Mouse (Mus musculus) embryonic facial prominence, embryonic 11.5 days (tissue): ENCODE measurements at regions not wholly inside any gene's neighbourhood (a gene's known extent, or its start where the extent isn't known, plus 50 kb on each side); places are given as distances from the start of the nearest gene placed in this dataset.

Experiments
- ATAC-seq: fragments of 200-750 bp; cut with Nextera tagmentation; replicated peaks from 2 replicates; pipeline ENCODE4 v1.8.0; 2017; ENCODE audit warnings: low read depth; ENCODE audit not compliant: insufficient number of reproducible peaks, low FRiP score, low TSS enrichment
- DNase-seq: peaks from one replicate; pipeline ENCODE4 v3.0.0-alpha.2; 2015; ENCODE audit warnings: low spot score
- H3K27ac ChIP-seq: fragments of 300-500 bp; sonication (generic); replicated peaks from 2 replicates; pipeline ENCODE4 v1.5.1; 2014; ENCODE audit warnings: mild to moderate bottlenecking, low read depth, low read length, control low read depth
- H3K27me3 ChIP-seq: fragments of 300-500 bp; sonication (generic); 2 replicates; pipeline ENCODE4 v1.6.1; 2014; ENCODE audit warnings: mild to moderate bottlenecking, low read length, moderate library complexity, mixed read lengths; ENCODE audit not compliant: control insufficient read depth, insufficient read depth
- H3K36me3 ChIP-seq: fragments of 300-500 bp; sonication (generic); replicated peaks from 2 replicates; pipeline ENCODE4 v1.6.1; 2014; ENCODE audit warnings: low read depth, mild to moderate bottlenecking, low read length, moderate library complexity, mixed read lengths; ENCODE audit not compliant: control insufficient read depth, insufficient read depth
- H3K4me1 ChIP-seq: fragments of 300-500 bp; sonication (generic); 2 replicates; pipeline ENCODE4 v1.6.1; 2014; ENCODE audit warnings: low read length, mixed read lengths; ENCODE audit not compliant: control insufficient read depth, insufficient read depth
- H3K4me2 ChIP-seq: fragments of 300-500 bp; sonication (generic); 2 replicates; pipeline ENCODE4 v1.6.1; 2014; ENCODE audit warnings: low read depth, mild to moderate bottlenecking, control low read depth, low read length, moderate library complexity
- H3K4me3 ChIP-seq: fragments of 300-500 bp; sonication (generic); 2 replicates; pipeline ENCODE4 v1.5.1; 2014; ENCODE audit warnings: low read depth, low read length, control low read depth
- H3K9ac ChIP-seq: fragments of 300-500 bp; sonication (generic); replicated peaks from 2 replicates; pipeline ENCODE4 v1.6.1; 2014; ENCODE audit warnings: mild to moderate bottlenecking, control low read depth, low read length
- H3K9me3 ChIP-seq: fragments of 300-500 bp; sonication (generic); replicated peaks from 2 replicates; pipeline ENCODE4 v1.6.1; 2016; ENCODE audit warnings: mild to moderate bottlenecking, low read length, inconsistent platforms, mixed read lengths; ENCODE audit not compliant: control insufficient read depth
- WGBS: fragments of 180-500 bp; shearing (Covaris S2); extraction: QIAGEN DNeasy Blood & Tissue Kit; methylation state at CpG from one replicate; pipeline ENCODE4 v1.1.7; 2014; 5-methylcytosine and 5-hydroxymethylcytosine counted together

DNA sequence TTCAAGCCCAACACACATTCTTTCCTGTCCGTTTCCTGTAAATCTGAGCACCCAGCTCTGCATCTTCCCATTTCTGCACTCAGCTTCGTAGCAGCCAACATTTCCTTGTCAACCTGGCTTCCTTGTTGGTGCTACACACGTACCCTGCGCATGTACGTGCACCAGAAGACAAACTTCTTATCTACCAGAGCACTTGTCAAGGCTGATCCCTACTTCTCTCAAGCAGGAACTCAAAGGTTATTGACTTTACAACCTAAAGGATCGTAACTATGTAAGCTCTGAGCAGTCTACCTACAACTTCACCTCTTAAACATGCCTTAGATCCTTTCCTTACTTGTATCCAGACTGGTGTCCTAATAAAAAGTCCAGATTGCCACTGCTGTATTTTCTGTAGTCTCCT is 445.4 kb downstream of the Adgrl2 start:
- Histone ChIP-seq H3K9me3 (no peaks in the 10 kb centered on the region), H3K27me3 (no peaks in the 10 kb centered on the region), H3K27ac (no peak overlapping the region), H3K4me2 (no peak overlapping the region), H3K4me1 (no peaks in the 10 kb centered on the region), H3K36me3 (no peaks in the 10 kb centered on the region), H3K4me3 (no peak overlapping the region), H3K9ac (no peak overlapping the region)
- WGBS: 88% methylated on average over 6 of the region's 6 CpGs
- no peak for ATAC-seq
- DNase-seq: no peak

DNA sequence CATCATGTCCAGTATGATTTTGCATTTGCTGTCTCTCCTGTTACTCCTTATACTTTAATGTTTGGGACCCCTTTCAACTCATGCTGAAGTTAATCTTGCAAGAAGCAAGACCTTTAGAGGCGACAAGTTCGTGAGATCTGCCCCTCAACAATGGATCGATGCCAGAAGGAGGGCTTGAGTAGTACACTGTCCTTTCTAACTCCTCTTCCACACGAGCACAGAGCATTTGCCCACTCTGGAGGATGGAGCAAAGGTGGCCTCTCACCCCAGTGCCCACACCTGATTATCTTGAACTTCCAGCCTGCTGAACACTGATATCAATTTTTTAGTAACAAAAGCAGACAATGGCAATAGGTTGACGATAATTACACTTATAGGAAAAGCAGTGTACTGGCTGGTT is 448.1 kb downstream of the Adgrl2 start:
- Histone ChIP-seq H3K27me3 (no peaks in the 10 kb centered on the region), H3K9ac (no peak overlapping the region), H3K27ac (no peak overlapping the region), H3K9me3 (no peaks in the 10 kb centered on the region), H3K4me1 (no peaks in the 10 kb centered on the region), H3K4me2 (no peak overlapping the region), H3K36me3 (no peaks in the 10 kb centered on the region), H3K4me3 (no peak overlapping the region)
- no peak for ATAC-seq
- DNase-seq: no peak
- 91% methylated on average over 5 of the region's 5 CpGs for WGBS

DNA sequence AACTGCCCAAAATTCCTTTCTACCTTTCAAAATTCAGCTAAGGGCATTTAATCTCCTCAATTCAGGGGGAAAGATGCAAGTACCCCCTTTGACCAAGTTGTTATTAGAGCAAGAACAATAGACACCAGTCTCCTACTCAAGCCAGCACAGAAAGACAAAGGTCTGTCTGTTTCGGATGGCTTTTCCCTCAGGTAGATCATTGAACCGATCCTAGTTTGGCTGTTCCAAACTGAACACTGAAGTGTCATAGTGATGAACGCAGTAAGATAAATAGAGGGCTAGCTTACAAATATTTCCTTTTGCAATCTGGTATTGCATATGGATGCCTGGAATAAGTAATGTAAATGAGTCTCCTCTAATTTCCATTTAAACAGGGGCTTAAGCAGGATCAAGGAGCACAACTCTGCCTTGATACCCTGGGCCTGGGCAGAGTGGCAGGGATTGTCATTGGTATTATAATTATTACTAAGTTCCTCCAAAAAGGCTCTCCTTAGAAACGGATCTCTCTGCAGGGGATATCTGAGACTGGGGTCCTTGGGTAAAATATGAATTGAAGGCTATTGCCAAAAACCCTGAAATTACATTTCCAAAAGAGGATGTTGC is 452.6 kb downstream of the Adgrl2 start:
- H3K4me3 ChIP-seq: no peak overlapping the region
- H3K4me1 ChIP-seq: no peaks in the 10 kb centered on the region
- H3K36me3 ChIP-seq: no peaks in the 10 kb centered on the region
- 37% methylated on average over 4 of the region's 4 CpGs for WGBS
- H3K9me3 ChIP-seq: no peaks in the 10 kb centered on the region
- H3K4me2 ChIP-seq: no peak overlapping the region
- ATAC-seq (no peak), DNase-seq (no peak)
- H3K9ac ChIP-seq: no peak overlapping the region
- H3K27me3 ChIP-seq: no peaks in the 10 kb centered on the region
- no peak overlapping the region for H3K27ac ChIP-seq

DNA sequence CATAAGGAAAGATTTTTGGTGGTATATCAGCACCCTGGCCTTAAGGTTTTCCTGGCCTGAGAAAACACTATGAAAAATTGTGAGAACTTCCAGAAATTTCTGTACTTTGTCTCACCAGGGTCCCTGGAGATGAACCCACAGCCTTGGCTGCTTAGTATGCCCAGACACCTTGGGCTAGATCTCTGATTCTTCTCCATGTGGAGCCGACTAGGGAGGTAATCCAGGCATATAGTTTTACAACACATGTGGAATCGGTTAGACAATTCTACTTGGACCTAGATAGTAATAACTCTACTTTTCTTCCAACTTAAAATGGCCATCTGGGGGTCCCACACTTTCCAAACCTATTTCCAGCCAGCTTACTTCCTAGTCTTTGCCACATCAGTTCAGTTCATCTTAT is 460.5 kb downstream of the Adgrl2 start:
- no peak overlapping the region for H3K27ac ChIP-seq
- H3K4me3 ChIP-seq: no peak overlapping the region
- 72% methylated on average over 2 of the region's 2 CpGs for WGBS
- no peaks in the 10 kb centered on the region for H3K36me3 ChIP-seq
- ATAC-seq (no peak), DNase-seq (no peak)
- H3K4me2 ChIP-seq: no peak overlapping the region
- H3K4me1 ChIP-seq: no peaks in the 10 kb centered on the region
- H3K9me3 ChIP-seq: no peaks in the 10 kb centered on the region
- H3K9ac ChIP-seq: no peak overlapping the region
- no peaks in the 10 kb centered on the region for H3K27me3 ChIP-seq

DNA sequence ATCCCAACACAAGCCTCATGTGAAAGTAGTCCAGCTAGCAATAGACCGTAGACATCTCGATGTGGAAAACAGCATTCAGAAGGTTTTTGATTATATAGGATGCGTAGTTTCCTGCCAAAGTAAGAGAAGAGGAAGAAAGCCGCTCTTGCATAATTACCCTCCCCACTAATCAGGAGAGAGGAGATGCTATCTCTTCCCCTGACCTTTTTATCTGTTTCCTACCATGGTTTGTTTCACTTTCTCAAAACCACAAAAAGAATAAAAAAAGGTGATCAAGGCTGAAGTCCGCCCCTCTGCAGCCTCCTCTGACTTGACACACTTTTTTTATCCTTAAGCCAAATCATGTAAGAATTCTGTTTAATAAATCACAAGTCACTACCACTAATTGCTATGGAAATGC is 480.0 kb downstream of the Adgrl2 start:
- Histone ChIP-seq H3K4me2 (no peak overlapping the region), H3K27me3 (no peaks in the 10 kb centered on the region)

DNA sequence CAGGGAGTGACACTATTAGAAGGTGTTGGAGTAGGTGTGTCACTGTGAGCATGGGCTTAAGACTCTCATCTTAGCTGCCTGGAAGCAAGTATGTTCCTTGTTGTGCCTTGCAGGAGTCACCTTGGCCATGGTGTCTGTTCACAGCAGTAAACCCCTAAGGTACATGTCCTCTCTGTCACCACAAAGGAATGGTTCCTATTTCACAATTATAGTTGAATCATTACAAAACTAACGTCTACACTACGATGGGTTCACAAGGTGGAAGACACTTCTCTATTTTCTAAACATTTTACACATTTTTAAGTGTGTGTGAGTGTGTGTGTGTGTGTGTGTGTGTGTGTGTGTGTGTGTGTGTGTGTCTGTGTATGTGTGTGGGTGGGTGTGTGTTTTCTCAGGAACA is 485.4 kb downstream of the Adgrl2 start:
- no peak overlapping the region for H3K4me3 ChIP-seq
- WGBS: 86% methylated on average over 2 of the region's 2 CpGs
- no peaks in the 10 kb centered on the region for H3K36me3 ChIP-seq
- H3K9me3 ChIP-seq: no peaks in the 10 kb centered on the region
- DNase-seq (no peak), ATAC-seq (no peak)
- H3K4me1 ChIP-seq: no peaks in the 10 kb centered on the region
- no peak overlapping the region for H3K27ac ChIP-seq
- no peak overlapping the region for H3K4me2 ChIP-seq
- no peaks in the 10 kb centered on the region for H3K27me3 ChIP-seq
- no peak overlapping the region for H3K9ac ChIP-seq

More for the DNA sequence above, 480.0 kb downstream of the Adgrl2 start:
- H3K36me3 ChIP-seq: no peaks in the 10 kb centered on the region
- no peak overlapping the region for H3K9ac ChIP-seq
- no peaks in the 10 kb centered on the region for H3K9me3 ChIP-seq
- 76% methylated on average over 5 of the region's 5 CpGs for WGBS
- no peaks in the 10 kb centered on the region for H3K4me1 ChIP-seq
- no peak for ATAC-seq
- no peak overlapping the region for H3K27ac ChIP-seq
- no peak overlapping the region for H3K4me3 ChIP-seq
- no peak for DNase-seq

DNA sequence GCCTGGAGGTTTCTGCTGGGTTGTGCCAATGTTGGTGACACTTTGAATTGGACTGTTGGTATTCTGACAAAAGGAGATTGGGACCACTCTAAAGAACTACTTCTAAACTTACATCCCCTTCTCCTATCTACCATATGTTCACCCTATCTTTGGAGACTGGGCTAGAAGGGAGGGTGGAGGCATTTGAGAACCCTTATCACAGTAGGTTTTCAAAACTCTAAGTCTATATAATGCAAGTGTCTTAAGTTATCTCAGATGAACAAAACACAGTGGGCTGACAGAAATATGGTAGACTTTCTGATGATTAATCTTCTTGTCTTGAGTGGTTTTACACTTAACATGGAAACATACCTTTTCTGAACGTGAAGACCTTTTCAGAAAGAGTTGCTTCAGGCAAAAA is 486.9 kb downstream of the Adgrl2 start:
- H3K9me3 ChIP-seq: no peaks in the 10 kb centered on the region
- H3K4me2 ChIP-seq: no peak overlapping the region
- no peaks in the 10 kb centered on the region for H3K4me1 ChIP-seq
- DNase-seq (no peak), ATAC-seq (no peak)
- 64% methylated on average over 1 of the region's 1 CpGs for WGBS
- no peak overlapping the region for H3K9ac ChIP-seq
- no peaks in the 10 kb centered on the region for H3K36me3 ChIP-seq
- H3K27me3 ChIP-seq: no peaks in the 10 kb centered on the region
- H3K27ac ChIP-seq: no peak overlapping the region
- H3K4me3 ChIP-seq: no peak overlapping the region

DNA sequence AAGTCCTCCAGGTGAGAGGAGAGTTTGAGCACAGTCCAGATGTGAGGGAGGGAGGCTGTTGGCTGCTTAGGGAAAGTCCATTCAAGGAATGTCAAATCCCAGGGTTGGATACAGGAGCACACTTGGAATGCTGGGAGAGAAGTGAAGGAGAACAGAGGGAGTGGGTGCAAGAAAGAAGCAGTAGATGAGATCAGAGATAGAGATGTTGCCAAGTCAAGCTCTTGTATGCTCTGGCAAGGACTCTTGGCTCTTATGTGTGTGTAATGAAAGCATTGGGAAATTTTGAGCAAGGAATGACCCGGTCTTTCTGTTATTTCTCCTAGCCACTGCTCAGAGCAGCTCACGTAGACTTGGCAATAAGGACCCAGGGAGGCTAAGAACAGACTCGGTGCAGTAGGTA is 488.6 kb downstream of the Adgrl2 start:
- ATAC-seq (no peak), DNase-seq (no peak)
- Histone ChIP-seq H3K4me3 (no peak overlapping the region), H3K36me3 (no peaks in the 10 kb centered on the region), H3K27ac (no peak overlapping the region), H3K4me1 (no peaks in the 10 kb centered on the region), H3K9ac (no peak overlapping the region), H3K4me2 (no peak overlapping the region), H3K27me3 (no peaks in the 10 kb centered on the region), H3K9me3 (no peaks in the 10 kb centered on the region)
- WGBS: 90% methylated on average over 3 of the region's 3 CpGs
